Mouse (Mus musculus) limb, embryonic 10.5 days (tissue): Measurements from ENCODE around the gene Alas2. TPM values are rescaled to one million over a fixed set of nuclear protein-coding genes. Genes with fewer than 3 reads are reported as not detected.

Source experiments
- DNase-seq: peaks from one replicate; pipeline ENCODE4 v3.0.0-alpha.2; 2017; ENCODE audit warnings: low spot score
- H3K27ac ChIP-seq: fragments of 300-500 bp; sonication (generic); 2 replicates; pipeline ENCODE4 v1.5.1; 2016; ENCODE audit warnings: mild to moderate bottlenecking
- H3K27me3 ChIP-seq: fragments of 300-500 bp; sonication (generic); 2 replicates; pipeline ENCODE4 v1.6.1; 2016; ENCODE audit warnings: low read depth, mild to moderate bottlenecking; ENCODE audit not compliant: poor library complexity, severe bottlenecking
- H3K36me3 ChIP-seq: fragments of 300-500 bp; sonication (generic); 2 replicates; pipeline ENCODE4 v1.6.1; 2016; ENCODE audit warnings: mild to moderate bottlenecking, moderate library complexity
- H3K4me1 ChIP-seq: fragments of 300-500 bp; sonication (generic); 2 replicates; pipeline ENCODE4 v1.6.1; 2016
- H3K4me3 ChIP-seq: fragments of 300-500 bp; sonication (generic); 2 replicates; pipeline ENCODE4 v1.5.1; 2016; ENCODE audit warnings: mild to moderate bottlenecking, moderate library complexity
- H3K9me3 ChIP-seq: fragments of 300-500 bp; sonication (generic); replicated peaks from 2 replicates; pipeline ENCODE4 v1.6.1; 2016; ENCODE audit warnings: mild to moderate bottlenecking
- WGBS: fragments of 180-500 bp; shearing (Covaris S2); methylation state at CpG from one replicate; pipeline ENCODE4 v1.1.7; 2016; 5-methylcytosine and 5-hydroxymethylcytosine counted together
- polyA plus RNA-seq: library from polyadenylated mRNA; unstranded; fragments of >200 nt; fragmentation: Nextera tagmentation; extraction: Ambion mirVana; gene quantifications from 2 replicates; pipeline ENCODE4 v1.2.1, GENCODE M21; 2016

Alas2 gene
- 44.8 and 58.6 TPM in 2 replicates for polyA plus RNA-seq

DNA sequence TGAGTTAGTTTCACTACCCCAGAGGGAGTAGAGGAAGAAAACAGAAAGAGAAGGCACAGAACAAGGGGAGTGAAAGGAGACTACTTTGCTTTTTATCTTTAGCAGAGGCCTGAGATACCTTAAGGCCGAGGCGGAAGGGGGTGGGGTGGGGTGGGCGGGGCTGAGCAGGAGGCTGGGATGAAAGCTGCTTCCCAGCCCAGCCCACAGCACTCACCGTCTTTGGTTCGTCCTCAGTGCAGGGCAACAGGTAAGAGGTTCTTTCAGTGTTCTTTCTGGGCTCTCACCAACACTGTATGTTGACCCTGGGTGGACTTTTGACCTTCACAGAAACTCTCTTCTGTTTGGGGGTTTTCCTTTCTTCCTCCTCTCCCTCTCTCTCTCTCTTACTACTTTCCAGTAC lies at the start of gene Alas2:
Gene Alas2, plus strand, starts transcription at position 137 of the 400 bp plus-strand sequence.
- Histone ChIP-seq H3K36me3 (peaks cover 38% of the 10 kb centered on the region), H3K9me3 (no peaks in the 10 kb centered on the region), H3K4me3 (no peak within 1 kb of the TSS), H3K27me3 (peaks cover 69% of the 10 kb centered on the region), H3K27ac (no peak within 1 kb of the TSS), H3K4me1 (no peaks in the 10 kb centered on the region)
- 26% methylated on average over 5 of the region's 5 CpGs for WGBS
- no peak for DNase-seq

DNA sequence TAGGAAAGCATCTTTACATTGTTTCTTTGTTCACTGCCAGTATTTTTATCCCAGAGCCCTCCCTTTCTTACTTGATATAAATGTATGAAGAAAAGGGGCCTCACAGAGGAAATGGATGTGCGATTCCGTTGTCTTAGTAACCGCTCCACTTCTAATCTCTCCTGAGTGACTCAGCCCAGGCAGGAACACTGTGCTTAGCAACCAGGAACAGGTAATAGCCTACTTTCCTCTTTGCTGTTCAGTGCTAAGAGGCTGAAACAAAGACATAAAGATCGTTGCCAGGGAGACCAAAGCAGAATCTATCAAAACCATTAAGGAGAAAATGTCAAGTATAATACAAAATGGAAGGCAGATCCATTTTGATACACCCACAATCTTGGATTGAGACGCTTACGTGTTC lies 38.5 kb upstream of the Alas2 start:
- peaks cover 13% of the 10 kb centered on the region for H3K36me3 ChIP-seq
- DNase-seq: no peak
- H3K27me3 ChIP-seq: no peaks in the 10 kb centered on the region; the same call in 1 of the 2 replicates
- no peak overlapping the region for H3K4me3 ChIP-seq
- no peaks in the 10 kb centered on the region for H3K4me1 ChIP-seq
- 90% methylated on average over 6 of the region's 6 CpGs for WGBS
- no peaks in the 10 kb centered on the region for H3K9me3 ChIP-seq
- H3K27ac ChIP-seq: no peak overlapping the region

DNA sequence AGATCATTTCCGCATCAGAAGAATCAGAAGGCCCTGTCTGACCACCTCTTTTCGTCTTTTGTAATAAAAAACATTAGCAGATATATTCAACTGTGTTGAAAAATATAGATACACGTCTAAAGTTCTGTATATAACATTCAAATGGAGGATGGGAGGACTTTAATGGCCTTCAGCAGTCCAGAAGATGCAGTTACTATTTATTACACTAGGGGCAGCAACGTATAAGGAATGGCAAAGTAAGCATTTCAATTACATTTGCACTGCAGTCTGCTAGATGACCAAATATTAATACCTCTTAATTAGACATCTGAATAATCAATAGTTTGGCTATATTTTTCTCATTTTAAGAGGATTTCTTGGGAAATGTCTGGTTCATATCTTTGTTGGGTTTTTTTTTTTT lies 36.5 kb upstream of the Alas2 start:
- Histone ChIP-seq H3K9me3 (no peaks in the 10 kb centered on the region), H3K27ac (no peak overlapping the region), H3K4me1 (no peaks in the 10 kb centered on the region), H3K27me3 (peaks cover 6% of the 10 kb centered on the region), H3K36me3 (peaks cover 13% of the 10 kb centered on the region), H3K4me3 (no peak overlapping the region)
- 53% methylated on average over 4 of the region's 4 CpGs for WGBS
- no peak for DNase-seq

DNA sequence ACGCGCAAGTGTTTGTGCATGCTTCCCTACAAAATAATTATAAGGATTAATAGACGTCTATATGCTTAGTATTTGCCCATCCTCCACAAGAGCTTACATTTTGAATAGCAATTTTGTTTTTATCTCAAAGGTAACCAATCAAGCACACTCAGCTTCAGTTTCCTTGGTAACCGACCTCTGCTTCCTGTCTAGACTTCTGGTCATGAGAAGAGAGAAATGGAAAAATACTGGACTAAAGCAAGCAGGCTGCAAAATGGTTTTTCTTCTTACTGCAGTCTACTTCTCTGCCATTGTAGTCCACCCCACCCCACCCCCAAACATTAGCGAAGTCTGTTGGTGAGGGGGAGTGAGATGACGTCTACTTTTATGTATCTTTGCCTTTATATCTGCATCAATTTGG lies 35.9 kb upstream of the Alas2 start:
- Histone ChIP-seq H3K36me3 (peaks cover 13% of the 10 kb centered on the region), H3K27me3 (peaks cover 12% of the 10 kb centered on the region), H3K9me3 (no peaks in the 10 kb centered on the region), H3K4me1 (no peaks in the 10 kb centered on the region), H3K27ac (peak overlapping the region; percentile 62), H3K4me3 (no peak overlapping the region)
- WGBS: 88% methylated on average over 6 of the region's 6 CpGs
- DNase-seq: no peak

DNA sequence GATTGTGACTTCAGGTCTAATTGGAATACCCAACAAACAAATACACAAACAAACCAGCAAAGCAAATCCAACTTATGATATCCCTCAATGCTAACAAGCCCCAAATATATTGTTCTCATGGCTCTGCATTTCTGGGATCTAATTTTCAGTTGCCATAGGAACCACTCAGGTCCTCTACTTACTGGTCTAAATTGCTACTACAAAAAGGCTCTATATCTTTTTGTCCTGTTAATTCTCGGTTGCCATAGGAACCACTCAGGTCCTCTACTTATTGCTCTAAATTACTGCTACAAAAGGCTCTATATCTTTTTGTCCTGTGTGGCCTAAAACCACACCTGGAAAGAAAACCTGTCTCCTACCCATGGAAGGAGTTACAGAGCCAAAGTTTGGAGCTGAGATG lies 33.0 kb upstream of the Alas2 start:
- DNase-seq: no peak
- no peaks in the 10 kb centered on the region for H3K9me3 ChIP-seq
- H3K27ac ChIP-seq: no peak overlapping the region
- WGBS: 85% methylated on average over 1 of the region's 1 CpGs
- H3K4me3 ChIP-seq: no peak overlapping the region
- no peaks in the 10 kb centered on the region for H3K4me1 ChIP-seq
- H3K36me3 ChIP-seq: 0 out of 2 replicates have a peak, but pooled peaks cover under 1% of the 10 kb centered on the region
- H3K27me3 ChIP-seq: peaks cover 14% of the 10 kb centered on the region

GRCm38 (mm10) chrX:150516015-150516414 lies 31.2 kb upstream of the Alas2 start:
- Histone ChIP-seq H3K27ac (no peak overlapping the region), H3K36me3 (no peaks in the 10 kb centered on the region), H3K9me3 (no peaks in the 10 kb centered on the region), H3K27me3 (peaks cover 14% of the 10 kb centered on the region), H3K4me1 (no peaks in the 10 kb centered on the region), H3K4me3 (no peak overlapping the region)
- no peak for DNase-seq

DNA sequence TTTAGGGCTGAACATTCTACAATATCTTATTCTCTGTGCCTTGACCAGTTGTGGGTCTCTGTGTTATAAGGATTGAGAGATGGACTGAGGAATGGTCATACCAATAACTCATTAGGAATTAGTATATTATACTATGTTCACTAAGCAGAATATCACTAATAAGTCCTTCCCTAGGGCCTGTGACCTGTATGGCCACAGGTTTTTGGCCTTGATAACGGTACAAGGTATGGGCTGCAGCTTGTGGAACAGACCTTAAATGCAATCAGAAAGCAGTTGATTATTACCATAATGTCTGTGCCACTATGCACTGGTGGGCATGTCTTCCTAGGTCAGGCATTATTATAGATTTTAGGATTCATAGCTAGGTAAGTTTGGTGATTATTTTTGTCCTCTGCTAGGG lies 30.7 kb upstream of the Alas2 start:
- Histone ChIP-seq H3K9me3 (no peaks in the 10 kb centered on the region), H3K4me1 (no peaks in the 10 kb centered on the region), H3K27me3 (peaks cover 15% of the 10 kb centered on the region), H3K27ac (no peak overlapping the region), H3K36me3 (peaks cover under 1% of the 10 kb centered on the region), H3K4me3 (no peak overlapping the region)
- 88% methylated on average over 1 of the region's 1 CpGs for WGBS
- DNase-seq: no peak

DNA sequence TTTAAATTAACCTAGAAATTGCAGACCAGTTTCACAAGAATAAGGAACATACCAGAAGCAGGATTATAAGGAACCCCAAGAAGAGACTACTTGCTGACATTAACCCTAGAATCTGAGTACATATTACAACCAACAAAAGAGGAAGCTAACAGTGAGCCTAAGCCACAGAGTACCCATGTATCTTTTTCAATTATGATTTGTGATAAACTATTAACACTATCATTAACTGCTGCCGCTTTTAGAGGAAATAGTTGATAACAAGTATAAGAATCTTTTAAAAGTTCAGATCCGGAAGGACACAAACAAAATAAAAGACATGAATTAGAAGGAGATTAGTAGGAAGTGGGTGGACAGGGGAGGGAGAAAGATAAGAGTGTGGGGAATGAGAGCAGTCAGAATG lies 7.1 kb upstream of the Alas2 start:
- WGBS: 94% methylated on average over 2 of the region's 2 CpGs
- H3K4me1 ChIP-seq: no peaks in the 10 kb centered on the region
- no peak for DNase-seq
- no peak overlapping the region for H3K27ac ChIP-seq
- no peaks in the 10 kb centered on the region for H3K9me3 ChIP-seq
- H3K36me3 ChIP-seq: peaks cover 7% of the 10 kb centered on the region; the same call in 1 of the 2 replicates
- H3K27me3 ChIP-seq: peaks cover 39% of the 10 kb centered on the region
- H3K4me3 ChIP-seq: no peak overlapping the region

DNA sequence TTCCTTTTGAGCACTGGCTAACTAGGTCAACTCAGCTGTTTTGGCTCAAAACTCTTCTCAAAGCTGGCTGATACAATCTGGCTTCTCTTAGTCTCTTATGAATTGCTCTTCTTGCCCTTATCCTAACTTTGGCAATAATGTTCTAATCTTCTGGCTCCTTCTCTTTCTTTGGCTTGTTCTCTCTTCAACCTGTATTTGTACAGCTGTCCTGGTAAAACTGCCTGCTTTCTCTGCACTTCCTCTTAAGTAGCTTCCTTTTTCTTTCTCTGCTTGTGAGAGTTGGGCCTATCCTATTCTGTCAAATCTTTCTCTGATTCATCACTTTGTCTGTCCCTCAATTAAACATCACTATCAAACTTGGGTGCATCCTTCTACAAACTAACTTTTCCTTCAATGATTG lies 5.5 kb upstream of the Alas2 start:
- no peaks in the 10 kb centered on the region for H3K4me1 ChIP-seq
- peaks cover 41% of the 10 kb centered on the region for H3K27me3 ChIP-seq
- no peak for DNase-seq
- no peak overlapping the region for H3K4me3 ChIP-seq
- H3K36me3 ChIP-seq: peaks cover 7% of the 10 kb centered on the region; the same call in 1 of the 2 replicates
- H3K9me3 ChIP-seq: no peaks in the 10 kb centered on the region
- H3K27ac ChIP-seq: no peak overlapping the region

GRCm38 (mm10) chrX:150549639-150550038 lies 2.5 kb downstream of the Alas2 start:
- WGBS: 92% methylated on average over 3 of the region's 3 CpGs
- Histone ChIP-seq H3K36me3 (peaks cover 45% of the 10 kb centered on the region), H3K27ac (no peak overlapping the region), H3K27me3 (peaks cover 77% of the 10 kb centered on the region), H3K4me1 (no peaks in the 10 kb centered on the region), H3K4me3 (no peak overlapping the region), H3K9me3 (no peaks in the 10 kb centered on the region)
- no peak for DNase-seq

- peaks cover 94% of the 10 kb centered on the region for H3K27me3 ChIP-seq
- 97% methylated on average over 2 of the region's 2 CpGs for whole genome bisulfite sequencing
- peaks cover 44% of the 10 kb centered on the region for H3K36me3 ChIP-seq
Measured at GRCm38 (mm10) chrX:150551986-150552385, 4.8 kb downstream of the Alas2 start.

GRCm38 (mm10) chrX:150554032-150554431 lies 6.9 kb downstream of the Alas2 start:
- no peak for DNase-seq
- Histone ChIP-seq H3K4me1 (no peaks in the 10 kb centered on the region), H3K27me3 (peaks cover 93% of the 10 kb centered on the region), H3K27ac (no peak overlapping the region), H3K36me3 (peaks cover 41% of the 10 kb centered on the region), H3K4me3 (no peak overlapping the region), H3K9me3 (no peaks in the 10 kb centered on the region)
- WGBS: 91% methylated on average over 3 of the region's 3 CpGs

More at GRCm38 (mm10) chrX:150551986-150552385, 4.8 kb downstream of the Alas2 start:
- H3K9me3 ChIP-seq: no peaks in the 10 kb centered on the region
- DNase-seq: no peak
- H3K27ac ChIP-seq: no peak overlapping the region
- no peaks in the 10 kb centered on the region for H3K4me1 ChIP-seq
- no peak overlapping the region for H3K4me3 ChIP-seq

- Histone ChIP-seq H3K4me1 (no peaks in the 10 kb centered on the region), H3K27ac (no peak overlapping the region), H3K4me3 (no peak overlapping the region), H3K9me3 (no peaks in the 10 kb centered on the region), H3K27me3 (peaks cover 85% of the 10 kb centered on the region), H3K36me3 (peaks cover 31% of the 10 kb centered on the region)
- 93% methylated on average over 11 of the region's 12 CpGs for WGBS
- DNase-seq: no peak
Measured at GRCm38 (mm10) chrX:150564644-150565357, 17.6 kb downstream of the Alas2 start.

GRCm38 (mm10) chrX:150581921-150582320 lies 34.7 kb downstream of the Alas2 start:
- H3K4me1 ChIP-seq: no peaks in the 10 kb centered on the region
- DNase-seq: no peak
- no peaks in the 10 kb centered on the region for H3K9me3 ChIP-seq
- no peak overlapping the region for H3K4me3 ChIP-seq
- H3K27me3 ChIP-seq: peaks cover 42% of the 10 kb centered on the region
- peaks cover 77% of the 10 kb centered on the region for H3K36me3 ChIP-seq
- no peak overlapping the region for H3K27ac ChIP-seq
